Mouse (Mus musculus): ENCODE results near the gene Inpp5a.

DNA sequence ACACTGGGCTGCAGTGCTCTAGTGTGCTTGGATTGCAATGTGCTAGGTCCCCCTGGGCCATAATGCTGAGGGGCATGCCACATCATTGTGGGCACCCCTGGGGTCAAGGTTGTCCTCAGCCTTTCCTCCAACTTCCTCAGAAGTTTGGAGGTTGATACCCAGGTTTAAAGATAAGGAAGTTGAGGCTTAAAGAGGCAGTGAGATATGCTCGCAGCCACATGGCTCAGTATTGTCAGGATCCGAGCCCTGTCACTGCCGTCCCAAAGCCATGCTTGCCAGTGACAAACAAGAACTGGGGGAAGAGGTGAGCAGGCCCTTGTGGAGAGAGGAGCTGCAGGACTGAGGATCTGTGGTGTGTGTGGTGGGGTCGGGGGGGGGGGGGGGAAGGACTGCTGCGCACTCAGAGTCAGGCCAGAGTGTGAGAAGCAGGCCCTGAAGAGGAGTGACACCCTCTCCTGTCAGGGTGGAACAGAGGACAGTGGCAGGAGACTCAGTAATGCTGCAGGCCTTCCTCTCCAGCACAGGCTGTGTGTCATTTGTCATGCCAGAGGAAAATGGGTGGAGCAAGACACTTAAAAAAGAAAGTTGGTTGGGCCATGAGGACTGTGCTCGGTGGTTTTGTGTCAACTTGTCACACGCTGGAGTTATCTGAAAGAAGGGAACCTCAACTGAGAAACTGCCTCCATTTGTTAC, 77.7 kb downstream of the Inpp5a start:
- TF ChIP-seq CTCF (IDR thresholded peaks at IDR 0.05; ENCODE audit: control insufficient read depth, insufficient read depth, insufficient replicate concordance, low read depth, low read length), result no peak
- no peak for TF ChIP-seq POLR2A (IDR thresholded peaks at IDR 0.05; ENCODE audit: control insufficient read depth, low read depth, low read length)
